Mouse (Mus musculus) intestine, embryonic 14.5 days (tissue): ENCODE results near the gene Cenpf. TPM values are rescaled to one million over a fixed set of nuclear protein-coding genes. Genes with fewer than 3 reads are reported as not detected.
A peak's percentile ranks its signal among the peaks of the same experiment; 100 is the strongest.
"Not testable (repeated sequence)": the region's sequence is repeated elsewhere in the genome, so short reads cannot be mapped to it uniquely, and the experiment has no call there.

Source experiments
- ATAC-seq: fragments of 200-750 bp; cut with Nextera tagmentation; replicated peaks from 2 replicates; pipeline ENCODE4 v1.8.0; 2017; ENCODE audit warnings: low read depth, moderate number of reproducible peaks, moderate TSS enrichment, moderate library complexity; ENCODE audit not compliant: low FRiP score, low TSS enrichment
- DNase-seq: peaks from one replicate; pipeline ENCODE4 v3.0.0-alpha.2; 2018; ENCODE audit warnings: low spot score
- H3K27ac ChIP-seq: fragments of 300-500 bp; sonication (generic); 2 replicates; pipeline ENCODE4 v1.5.1; 2014; ENCODE audit warnings: low read depth, mild to moderate bottlenecking, control low read depth
- H3K27me3 ChIP-seq: fragments of 300-500 bp; sonication (generic); replicated peaks from 2 replicates; pipeline ENCODE4 v1.6.1; 2014; ENCODE audit warnings: low read length, control low read depth; ENCODE audit not compliant: control insufficient read depth, insufficient read depth
- H3K36me3 ChIP-seq: fragments of 300-500 bp; sonication (generic); 2 replicates; pipeline ENCODE4 v1.6.1; 2014; ENCODE audit warnings: low read length, control low read depth; ENCODE audit not compliant: control insufficient read depth, insufficient read depth
- H3K4me1 ChIP-seq: fragments of 300-500 bp; sonication (generic); replicated peaks from 2 replicates; pipeline ENCODE4 v1.6.1; 2014; ENCODE audit warnings: low read length, control low read depth, mixed read lengths; ENCODE audit not compliant: control insufficient read depth, insufficient read depth
- H3K4me2 ChIP-seq: fragments of 300-500 bp; sonication (generic); 2 replicates; pipeline ENCODE4 v1.6.1; 2014; ENCODE audit warnings: low read length
- H3K4me3 ChIP-seq: fragments of 300-500 bp; sonication (generic); 2 replicates; pipeline ENCODE4 v1.5.1; 2014; ENCODE audit warnings: low read depth, low read length, control low read depth, mixed read lengths
- H3K9ac ChIP-seq: fragments of 300-500 bp; sonication (generic); 2 replicates; pipeline ENCODE4 v1.6.1; 2014; ENCODE audit warnings: mild to moderate bottlenecking, low read length
- H3K9me3 ChIP-seq: fragments of 300-500 bp; sonication (generic); 2 replicates; pipeline ENCODE4 v1.6.1; 2016; ENCODE audit warnings: low read length, control low read depth; ENCODE audit not compliant: control insufficient read depth
- WGBS: fragments of 180-500 bp; shearing (Covaris S2); extraction: QIAGEN DNeasy Blood & Tissue Kit; methylation state at CpG from one replicate; pipeline ENCODE4 v1.1.7; 2014; 5-methylcytosine and 5-hydroxymethylcytosine counted together
- polyA plus RNA-seq: library from polyadenylated mRNA; unstranded; fragments of >200 nt; fragmentation: Nextera tagmentation; extraction: Ambion mirVana; gene quantifications from 2 replicates; pipeline ENCODE4 v1.2.1, GENCODE M21; 2014

The Cenpf gene
- polyA plus RNA-seq, 1 experiment from 2014 or later, result 70.6 TPM

GRCm38 (mm10) chr1:189700990-189701389 lies 13.1 kb upstream of the Cenpf start:
- H3K27me3 ChIP-seq, result no peaks in the 10 kb centered on the region
- no peak overlapping the region for H3K4me2 ChIP-seq
- H3K27ac ChIP-seq, result no peak overlapping the region
- under 1% methylated on average over 6 of the region's 6 CpGs for WGBS
- no peak overlapping the region for H3K9ac ChIP-seq
- H3K36me3 ChIP-seq, result no peaks in the 10 kb centered on the region
- no peaks in the 10 kb centered on the region for H3K9me3 ChIP-seq
- DNase-seq, result peak; percentile 78
- H3K4me3 ChIP-seq, result no peak overlapping the region
- no peaks in the 10 kb centered on the region for H3K4me1 ChIP-seq
- peak; percentile 61 for ATAC-seq

DNA sequence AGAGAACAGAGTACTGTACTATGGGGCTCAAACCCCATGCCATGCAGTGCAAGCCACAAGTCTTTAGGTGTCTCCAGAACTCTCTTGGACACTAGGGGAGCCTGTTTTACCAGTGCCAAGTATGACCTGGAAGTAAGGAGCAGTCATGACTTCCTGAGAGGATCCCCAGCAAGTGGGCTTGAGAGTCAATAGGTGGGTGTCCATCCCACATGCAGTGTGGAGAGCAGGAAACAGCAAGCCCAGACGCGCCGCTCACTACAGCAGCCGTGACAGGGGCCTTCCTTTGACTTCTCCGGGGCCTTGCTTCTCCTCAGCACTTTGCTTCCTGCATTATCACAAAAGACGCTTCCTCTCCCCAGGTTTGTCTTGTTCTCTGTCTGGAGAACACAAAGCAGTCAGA lies 12.3 kb upstream of the Cenpf start:
- H3K27me3 ChIP-seq, result no peaks in the 10 kb centered on the region
- no peaks in the 10 kb centered on the region for H3K9me3 ChIP-seq
- no peak overlapping the region for H3K27ac ChIP-seq
- no peak overlapping the region for H3K9ac ChIP-seq
- no peak overlapping the region for H3K4me3 ChIP-seq
- 77% methylated on average over 6 of the region's 6 CpGs for WGBS
- no peak for ATAC-seq
- no peaks in the 10 kb centered on the region for H3K36me3 ChIP-seq
- DNase-seq, result no peak
- H3K4me2 ChIP-seq, result no peak overlapping the region
- no peaks in the 10 kb centered on the region for H3K4me1 ChIP-seq

DNA sequence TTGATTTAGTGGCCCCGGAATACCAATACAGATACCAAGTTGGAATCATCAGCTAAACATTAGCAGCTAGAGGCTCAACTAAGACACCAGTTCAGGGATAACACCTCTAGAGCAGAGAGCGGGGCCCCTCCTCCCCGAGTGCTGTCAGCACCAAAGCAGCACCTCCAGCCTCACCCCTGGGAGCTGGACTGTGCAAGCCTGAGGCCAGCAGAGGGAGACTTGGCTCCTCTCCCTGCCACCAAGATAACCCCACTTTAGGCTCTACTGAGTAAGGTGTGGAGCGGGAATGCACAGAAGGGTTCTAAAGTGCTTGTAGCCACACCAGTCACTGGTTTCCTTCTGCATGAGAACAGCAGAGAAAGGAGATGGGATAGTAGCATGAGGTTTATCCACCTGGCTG lies 10.5 kb upstream of the Cenpf start:
- no peak overlapping the region for H3K9ac ChIP-seq
- no peaks in the 10 kb centered on the region for H3K4me1 ChIP-seq
- no peak overlapping the region for H3K4me3 ChIP-seq
- H3K27ac ChIP-seq, result no peak overlapping the region
- H3K36me3 ChIP-seq, result no peaks in the 10 kb centered on the region
- no peaks in the 10 kb centered on the region for H3K27me3 ChIP-seq
- 63% methylated on average over 4 of the region's 4 CpGs for WGBS
- DNase-seq (no peak), ATAC-seq (no peak)
- no peaks in the 10 kb centered on the region for H3K9me3 ChIP-seq
- no peak overlapping the region for H3K4me2 ChIP-seq

GRCm38 (mm10) chr1:189695321-189695720 lies 7.4 kb upstream of the Cenpf start:
- DNase-seq (no peak), ATAC-seq (no peak)
- H3K27ac ChIP-seq, result no peak overlapping the region
- no peaks in the 10 kb centered on the region for H3K36me3 ChIP-seq
- H3K9me3 ChIP-seq, result no peaks in the 10 kb centered on the region
- no peaks in the 10 kb centered on the region for H3K4me1 ChIP-seq
- no peaks in the 10 kb centered on the region for H3K27me3 ChIP-seq
- H3K9ac ChIP-seq, result no peak overlapping the region
- H3K4me2 ChIP-seq, result no peak overlapping the region
- no peak overlapping the region for H3K4me3 ChIP-seq

DNA sequence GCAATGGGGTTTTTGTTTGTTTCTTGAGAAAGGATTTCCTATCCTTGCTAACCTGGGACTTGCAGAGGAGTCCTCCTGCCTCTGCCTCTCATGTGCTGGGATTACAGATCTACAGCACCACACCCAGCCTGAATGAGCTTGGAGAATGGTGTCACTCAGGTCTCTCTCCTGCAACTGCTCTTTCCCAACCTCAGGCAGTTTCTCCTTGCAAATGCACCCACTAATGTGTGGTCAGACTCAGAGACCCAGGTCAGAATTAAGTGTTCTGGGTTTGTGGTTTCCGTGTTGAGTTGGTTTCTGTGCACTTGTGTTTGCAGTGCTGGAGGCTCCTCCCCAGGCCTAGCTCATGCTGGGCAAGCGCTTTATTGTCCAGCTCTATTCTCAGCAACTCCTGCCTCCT lies 6.5 kb upstream of the Cenpf start:
- Histone ChIP-seq H3K27me3 (no peaks in the 10 kb centered on the region), H3K4me1 (peaks cover 3% of the 10 kb centered on the region; the same call in 1 of the 2 replicates), H3K4me3 (no peak overlapping the region), H3K9ac (no peak overlapping the region), H3K36me3 (no peaks in the 10 kb centered on the region), H3K4me2 (no peak overlapping the region), H3K9me3 (no peaks in the 10 kb centered on the region), H3K27ac (no peak overlapping the region)
- DNase-seq (no peak), ATAC-seq (no peak)
- 93% methylated on average over 2 of the region's 2 CpGs for WGBS

- H3K27me3 ChIP-seq, DNase-seq, H3K27ac ChIP-seq, H3K4me3 ChIP-seq, H3K36me3 ChIP-seq, H3K9me3 ChIP-seq, H3K9ac ChIP-seq, H3K4me2 ChIP-seq, ATAC-seq: not testable (repeated sequence)
- peaks cover 13% of the 10 kb centered on the region for H3K4me1 ChIP-seq
- 37% methylated on average over 3 of the region's 3 CpGs for WGBS
Measured at GRCm38 (mm10) chr1:189692442-189692841, 4.6 kb upstream of the Cenpf start.

DNA sequence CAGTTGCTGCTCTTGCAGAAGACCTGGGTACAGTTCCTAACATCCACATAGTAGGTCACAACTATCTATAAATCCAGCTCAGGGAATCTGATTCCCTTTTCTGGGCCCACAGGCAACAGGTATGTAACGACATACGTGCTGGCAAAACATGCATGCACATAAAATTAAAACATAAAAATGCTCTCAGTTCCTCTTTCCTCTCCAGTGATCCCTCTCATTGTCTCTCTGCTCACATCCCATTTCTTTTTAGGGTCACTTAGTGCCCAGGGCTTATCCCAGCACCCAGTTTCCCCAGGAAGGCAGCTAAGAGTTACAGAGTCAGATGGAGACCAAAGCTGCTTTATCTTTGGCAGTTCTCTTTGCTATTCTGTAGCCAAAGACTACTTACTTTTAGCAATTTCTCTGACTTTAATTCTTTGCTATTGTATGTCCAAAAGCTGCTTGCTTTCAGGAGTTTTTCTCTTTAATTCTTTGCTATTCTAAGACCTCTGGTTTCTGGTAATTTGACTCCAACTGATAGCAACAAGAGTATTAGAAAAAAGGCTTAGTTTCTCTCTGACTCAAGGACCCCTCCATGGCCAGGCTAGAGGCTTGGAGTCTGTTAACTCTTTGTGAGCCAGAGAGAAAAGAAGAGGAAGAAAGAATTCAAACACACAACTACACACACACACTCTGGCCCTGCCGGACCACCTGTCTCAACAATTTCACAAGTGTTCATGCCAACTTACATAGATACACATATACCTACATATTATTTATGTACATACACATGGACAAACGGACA lies 1.4 kb upstream of the Cenpf start:
- peak overlapping the region; percentile 45 for H3K9ac ChIP-seq

DNA sequence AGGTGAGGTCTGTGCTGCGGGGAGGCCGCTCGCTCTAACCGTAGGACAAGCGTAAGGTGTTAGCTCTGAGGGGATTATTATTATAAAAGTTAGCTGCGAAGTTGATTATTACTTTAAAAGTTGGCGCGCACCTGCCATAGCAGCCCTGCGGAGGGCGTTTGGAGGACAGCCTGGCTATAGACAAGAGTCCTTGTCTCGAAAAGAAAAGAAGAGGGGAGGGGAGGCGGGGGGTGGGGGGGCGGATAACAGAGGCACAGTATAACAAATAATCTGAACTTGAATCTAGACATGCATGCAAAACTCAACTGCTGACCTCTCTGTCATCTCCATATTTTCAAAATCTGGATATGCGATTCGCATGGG lies 483 bp upstream of the Cenpf start:
- WGBS, result under 1% methylated on average over 15 of the region's 15 CpGs
- peaks cover 29% of the 10 kb centered on the region for H3K4me1 ChIP-seq
- H3K27ac ChIP-seq, result no peak overlapping the region
- DNase-seq (no peak), ATAC-seq (no peak; the same call in none of the 2 replicates)
- H3K4me2 ChIP-seq, result peak overlapping the region; percentile 78
- H3K9ac ChIP-seq, result peak overlapping the region; percentile 45
- no peaks in the 10 kb centered on the region for H3K27me3 ChIP-seq
- peaks cover 24% of the 10 kb centered on the region for H3K36me3 ChIP-seq
- no peaks in the 10 kb centered on the region for H3K9me3 ChIP-seq
- H3K4me3 ChIP-seq, result peak overlapping the region; percentile 88

More for the DNA sequence above, 1.4 kb upstream of the Cenpf start:
- H3K9me3 ChIP-seq, result no peaks in the 10 kb centered on the region
- H3K36me3 ChIP-seq, result peaks cover 16% of the 10 kb centered on the region
- DNase-seq (no peak), ATAC-seq (no peak)
- 33% methylated on average over 4 of the region's 4 CpGs for WGBS
- no peak overlapping the region for H3K27ac ChIP-seq
- peak overlapping the region; percentile 78 for H3K4me2 ChIP-seq
- peak overlapping the region; percentile 88 for H3K4me3 ChIP-seq
- H3K27me3 ChIP-seq, result no peaks in the 10 kb centered on the region
- peaks cover 29% of the 10 kb centered on the region for H3K4me1 ChIP-seq

DNA sequence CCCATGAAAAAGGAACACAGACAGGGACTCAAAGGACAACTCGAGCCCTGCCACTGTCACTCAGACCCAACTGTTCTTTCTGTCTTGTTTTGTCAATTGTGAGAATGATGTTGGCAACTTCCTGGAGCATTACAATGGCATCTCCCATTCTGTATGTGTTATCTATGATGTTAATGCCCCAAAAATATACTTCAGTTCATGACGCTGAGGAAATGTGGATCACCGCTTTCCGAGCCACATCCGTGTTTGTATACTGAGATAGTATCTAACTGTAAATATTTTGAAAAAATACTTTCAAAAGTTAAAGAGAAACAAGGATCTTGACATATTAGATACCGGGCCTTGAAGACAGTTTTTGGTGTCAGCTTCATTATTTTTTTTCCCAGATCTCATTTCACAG lies 1.9 kb downstream of the Cenpf start:
- Histone ChIP-seq H3K27ac (no peak overlapping the region), H3K36me3 (peaks cover 48% of the 10 kb centered on the region), H3K4me1 (peaks cover 29% of the 10 kb centered on the region), H3K9me3 (no peaks in the 10 kb centered on the region), H3K4me3 (no peak overlapping the region), H3K27me3 (no peaks in the 10 kb centered on the region), H3K9ac (no peak overlapping the region), H3K4me2 (peak overlapping the region; percentile 78; the same call in 1 of the 2 replicates)
- no peak for DNase-seq
- no peak for ATAC-seq
- 79% methylated on average over 6 of the region's 6 CpGs for WGBS
